Mouse (Mus musculus): ENCODE results near the gene Vnn3.

Vnn3 gene

GRCm38 (mm10) chr10:23851228-23851912 is at the start of gene Vnn3:
Vnn3 (plus strand) TSS chr10:23851462.
- no peak for DNase-seq (ENCODE audit: low spot score in 2 of 2)

DNA sequence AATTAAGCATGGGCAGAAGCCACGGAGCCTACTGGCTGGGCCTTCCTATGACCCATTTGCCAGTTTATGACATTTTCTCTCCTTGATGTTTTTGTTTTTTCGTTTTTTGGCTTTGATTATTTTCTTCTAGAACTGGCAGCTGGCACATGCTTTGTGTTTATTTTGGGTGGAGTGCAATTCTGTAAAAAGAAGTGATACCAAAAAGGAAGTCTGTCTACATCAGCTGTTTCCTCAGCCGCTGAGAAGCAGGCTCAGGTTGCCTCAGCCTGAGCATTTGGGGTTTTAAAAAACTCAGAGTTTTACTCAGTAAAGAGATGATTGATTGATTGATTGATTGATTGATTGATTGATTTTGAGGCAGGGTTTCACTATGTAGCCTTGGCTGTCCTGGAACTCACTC is 48.4 kb upstream of the Vnn3 start:
- no peak for DNase-seq (ENCODE audit: low spot score in 2 of 2)

GRCm38 (mm10) chr10:23804665-23805064 is 46.6 kb upstream of the Vnn3 start:
- DNase-seq (ENCODE audit: low spot score in 2 of 2), result no peak

DNA sequence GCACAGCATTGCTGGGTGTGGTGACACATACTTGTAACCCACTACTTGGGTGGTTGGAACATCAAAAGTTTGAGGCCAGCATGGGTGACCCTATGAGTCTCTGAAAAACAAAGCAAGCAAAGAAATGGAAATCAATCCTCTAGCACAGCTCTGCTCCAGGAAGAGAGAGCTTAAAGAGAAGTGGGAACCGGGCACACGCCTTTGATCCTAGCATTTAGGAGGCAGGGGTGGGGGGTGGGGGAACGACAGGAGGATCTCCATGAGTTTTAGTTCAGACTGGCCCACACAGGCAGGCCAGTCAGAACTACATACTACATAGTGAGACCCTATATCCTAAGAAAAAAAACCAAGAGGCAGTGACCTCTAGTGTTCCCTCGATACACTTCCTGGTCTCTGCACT is 45.1 kb upstream of the Vnn3 start:
- no peak for DNase-seq (ENCODE audit: low spot score in 2 of 2)

DNA sequence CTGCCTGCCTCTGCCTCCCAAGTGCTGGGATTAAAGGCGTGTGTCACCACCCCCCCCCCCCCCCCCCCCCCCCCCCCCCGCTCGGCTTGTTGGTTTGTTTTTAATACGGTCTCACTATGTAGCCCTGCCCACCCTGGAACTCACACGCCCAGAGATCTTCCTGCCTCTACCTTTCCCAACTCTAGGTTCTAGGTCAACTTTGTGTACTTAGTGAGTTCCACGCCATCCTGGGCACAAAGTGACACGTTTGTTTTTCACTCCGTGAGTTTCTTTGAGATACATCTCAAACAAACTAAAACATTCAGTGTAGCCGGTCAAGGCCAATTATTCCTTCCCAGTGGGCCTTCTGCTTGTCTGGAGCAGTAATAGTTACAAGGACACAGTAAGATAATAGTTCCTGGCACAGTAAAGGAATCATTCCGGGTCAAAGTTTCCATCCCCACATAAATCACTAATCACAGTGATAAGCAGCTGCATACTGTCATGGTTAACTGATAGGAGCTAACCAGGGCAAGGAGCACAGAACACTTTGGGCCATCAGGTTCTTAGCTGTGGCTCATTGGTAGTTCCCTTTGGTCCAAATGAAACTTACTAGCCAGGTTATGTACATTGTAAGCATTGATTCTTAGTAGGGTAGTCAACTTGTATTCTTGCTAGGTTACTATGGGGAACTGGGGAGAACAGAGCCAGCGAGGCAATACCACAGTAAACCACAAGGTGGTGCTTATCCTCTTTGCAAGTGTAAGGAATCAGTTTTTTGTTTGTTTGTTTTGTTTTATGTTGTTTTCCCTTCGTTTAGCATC is 39.4 kb upstream of the Vnn3 start:
- DNase-seq (ENCODE audit: low spot score in 2 of 2), result peak in 1 of 2 experiments; percentile 58

DNA sequence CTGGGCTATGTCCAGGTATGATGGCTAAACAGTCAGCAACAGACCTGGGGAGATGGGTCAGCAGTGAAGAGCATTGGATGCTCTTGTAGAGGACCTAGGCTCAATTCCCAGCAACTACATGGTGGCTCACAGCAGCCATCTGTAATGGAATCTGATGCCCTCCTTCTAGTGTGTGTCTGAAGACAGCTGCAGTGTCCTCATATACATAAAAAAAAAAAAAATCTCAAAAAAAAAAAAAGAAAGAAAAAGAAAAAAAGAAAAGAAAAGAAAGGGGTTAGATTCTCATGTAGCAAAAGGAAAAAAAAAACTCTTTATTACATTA is 38.9 kb upstream of the Vnn3 start:
- no peak for DNase-seq (ENCODE audit: low spot score in 2 of 2)

- DNase-seq (ENCODE audit: low spot score in 2 of 2), result no peak
These were observed 38.2 kb upstream of the Vnn3 start for GRCm38 (mm10) chr10:23812852-23813766.

DNA sequence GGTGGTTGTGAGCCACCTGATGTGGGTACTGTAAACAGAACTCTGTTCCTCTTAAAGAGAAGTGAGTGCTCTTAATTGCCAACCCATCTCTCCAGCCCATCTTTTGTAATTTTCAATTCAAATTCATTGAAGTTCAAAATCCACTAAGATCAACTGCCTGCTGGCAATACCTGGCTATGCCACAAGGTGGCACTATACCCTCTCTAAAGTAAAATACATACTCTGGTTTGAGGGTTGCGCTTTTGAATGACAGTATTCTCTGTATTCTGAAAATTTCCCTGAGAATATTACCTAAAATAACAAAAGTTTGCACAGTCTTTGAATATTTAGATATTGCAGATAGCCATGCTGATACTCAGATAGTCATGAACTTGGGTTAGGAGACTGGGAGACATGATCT is 36.1 kb upstream of the Vnn3 start:
- peak; percentile 21 to 78 for DNase-seq (ENCODE audit: low spot score in 2 of 2)

GRCm38 (mm10) chr10:23816241-23816640 is 35.0 kb upstream of the Vnn3 start:
- DNase-seq (ENCODE audit: low spot score in 2 of 2), result no peak

GRCm38 (mm10) chr10:23826516-23826915 is 24.7 kb upstream of the Vnn3 start:
- no peak for DNase-seq (ENCODE audit: low spot score in 2 of 2)

GRCm38 (mm10) chr10:23836003-23836964 is 15.0 kb upstream of the Vnn3 start:
- DNase-seq (ENCODE audit: low spot score in 2 of 2), result no peak

DNA sequence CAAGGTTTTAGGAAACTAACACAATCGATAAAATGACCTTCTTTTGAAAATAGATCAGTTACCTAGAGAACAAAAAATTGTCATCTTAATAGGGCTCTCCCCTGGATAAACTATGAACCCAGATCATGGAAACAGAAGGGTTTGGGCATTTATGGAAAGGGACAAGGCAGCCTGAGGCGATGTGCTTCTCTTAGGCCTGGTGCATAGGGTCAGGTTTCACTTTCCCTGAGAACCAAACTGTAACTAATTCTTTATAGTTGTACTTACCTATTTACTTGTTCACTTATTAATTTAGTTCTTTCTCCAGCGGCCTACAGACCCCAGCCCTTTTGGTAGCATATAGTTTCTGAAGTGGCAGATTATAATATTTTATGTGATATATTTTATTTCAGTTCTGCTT is 14.1 kb upstream of the Vnn3 start:
- no peak for DNase-seq (ENCODE audit: low spot score in 2 of 2)

DNA sequence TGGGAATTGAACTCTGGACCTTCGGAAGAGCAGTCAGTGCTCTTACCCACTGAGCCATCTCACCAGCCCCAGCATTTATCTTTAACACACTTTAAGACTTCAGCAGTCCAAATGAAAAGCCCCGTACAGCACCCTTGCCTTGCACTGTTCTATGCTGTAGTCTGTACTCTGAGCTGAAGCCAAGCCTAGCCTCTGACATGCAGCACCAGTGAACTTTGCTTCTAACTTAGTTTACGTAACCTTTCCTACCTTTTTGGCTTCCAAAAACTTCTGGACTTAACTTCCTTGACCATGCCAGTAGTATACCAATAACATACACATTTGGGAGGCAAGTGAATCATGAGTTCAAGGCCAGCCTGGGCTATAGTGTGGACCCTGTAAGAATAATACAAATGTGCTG is 12.4 kb upstream of the Vnn3 start:
- DNase-seq (ENCODE audit: low spot score in 2 of 2), result no peak

- no peak for DNase-seq (ENCODE audit: low spot score in 2 of 2)
These were observed 11.9 kb upstream of the Vnn3 start for GRCm38 (mm10) chr10:23839368-23839767.

DNA sequence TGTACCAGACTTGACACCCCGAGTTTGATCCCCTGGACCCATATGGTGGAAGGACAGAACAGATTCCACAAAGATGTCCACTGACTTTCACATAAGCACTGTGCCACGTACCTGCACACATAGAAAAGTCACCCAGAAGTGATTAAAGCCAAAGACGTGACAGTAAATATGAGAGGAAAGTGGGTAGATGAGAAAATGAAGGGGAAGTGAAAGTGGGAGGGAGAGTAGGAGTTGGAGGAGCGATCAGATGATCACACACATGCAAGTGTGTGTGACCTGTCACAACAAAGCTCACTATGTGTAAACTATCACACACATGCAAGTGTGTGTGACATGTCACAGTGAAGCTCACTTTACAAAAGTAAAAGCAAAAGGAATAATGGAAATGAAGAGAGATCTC is 10.8 kb upstream of the Vnn3 start:
- DNase-seq (ENCODE audit: low spot score in 2 of 2), result no peak

DNA sequence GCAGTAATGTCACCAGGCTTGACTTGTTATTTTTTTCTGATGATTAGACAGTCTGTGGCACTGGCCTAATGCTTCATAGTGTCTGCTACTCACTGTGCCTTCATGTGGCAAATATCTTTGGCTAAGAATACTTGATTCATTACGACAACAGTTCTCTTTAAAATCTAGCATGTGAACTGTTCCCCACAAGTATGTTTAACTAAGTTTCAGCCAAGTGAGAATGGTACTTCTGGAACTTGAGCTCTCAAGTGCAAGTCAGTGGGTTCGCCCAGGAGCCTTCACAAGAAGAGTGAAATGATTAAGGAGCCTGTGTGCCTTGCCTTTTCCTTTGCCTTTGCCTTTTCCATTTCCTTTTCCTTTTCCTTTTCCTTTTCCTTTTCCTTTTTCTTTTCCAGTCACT is 834 bp downstream of the Vnn3 start:
- no peak for DNase-seq (ENCODE audit: low spot score in 2 of 2)

DNA sequence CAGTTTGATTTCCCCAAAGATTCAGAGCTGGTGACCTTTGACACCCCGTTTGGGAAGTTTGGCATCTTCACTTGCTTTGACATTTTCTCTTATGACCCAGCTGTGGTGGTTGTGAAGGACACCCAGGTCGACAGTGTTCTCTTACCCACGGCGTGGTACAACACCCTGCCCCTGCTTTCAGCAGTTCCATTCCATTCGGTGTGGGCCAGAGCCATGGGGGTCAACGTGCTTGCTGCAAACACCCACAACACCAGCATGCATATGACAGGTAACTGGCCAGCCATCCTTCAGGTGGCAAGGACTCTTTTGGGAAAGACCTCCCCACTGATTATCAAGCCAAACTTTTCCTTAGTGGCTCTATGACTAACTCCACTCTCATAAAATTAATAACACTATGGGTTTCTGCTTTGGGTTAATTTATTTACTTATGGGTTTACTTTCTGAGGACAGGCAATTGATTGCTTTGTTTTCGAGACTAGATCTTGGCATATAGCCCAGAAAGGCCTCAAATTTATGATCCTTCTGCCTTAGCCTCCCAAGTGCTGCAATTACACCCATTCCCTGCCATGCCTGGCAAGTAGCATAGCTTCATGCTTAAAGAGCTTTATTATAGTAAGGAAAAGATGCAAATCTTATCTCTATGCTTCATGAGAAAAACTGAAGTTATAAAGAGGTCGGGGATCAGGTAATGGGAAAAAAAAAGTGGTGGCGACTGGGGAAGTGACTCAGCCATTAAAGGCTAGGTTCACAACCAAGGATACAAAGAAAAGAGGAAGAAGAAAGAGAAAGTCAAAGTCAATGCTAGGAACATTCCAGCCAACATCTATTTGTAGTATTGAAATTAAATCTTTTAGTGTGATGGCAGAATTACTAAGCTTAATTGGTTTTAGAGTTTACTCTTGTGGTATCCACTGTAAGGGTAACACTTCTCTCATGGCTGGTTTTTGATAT is 13.4 kb downstream of the Vnn3 start:
- DNase-seq (ENCODE audit: low spot score in 2 of 2), result no peak

- no peak for DNase-seq (ENCODE audit: low spot score in 2 of 2)
These were observed 29.4 kb downstream of the Vnn3 start for GRCm38 (mm10) chr10:23880695-23881094.

DNA sequence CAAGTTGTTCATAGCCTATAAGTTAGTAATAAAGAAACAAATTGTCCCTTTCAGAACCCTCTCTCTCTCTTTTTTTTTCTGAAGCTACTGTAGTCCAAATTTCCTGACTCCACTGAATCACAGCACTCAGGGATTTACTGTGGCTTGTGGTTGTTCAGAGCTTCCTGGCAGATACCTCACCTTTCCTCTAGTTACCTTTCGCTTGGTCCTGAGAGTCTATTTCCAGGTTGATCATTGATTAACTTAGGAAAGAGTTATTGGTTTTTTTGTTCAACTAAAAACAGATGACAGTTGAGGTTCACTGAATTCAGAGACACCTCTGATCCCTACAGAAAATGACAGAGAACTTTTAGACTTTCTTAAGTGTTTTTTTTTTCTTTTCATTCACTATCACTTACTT is 33.6 kb downstream of the Vnn3 start:
- DNase-seq (ENCODE audit: low spot score in 2 of 2), result no peak

GRCm38 (mm10) chr10:23886060-23886459 is 34.8 kb downstream of the Vnn3 start:
- no peak for DNase-seq (ENCODE audit: low spot score in 2 of 2)
